Mouse (Mus musculus) layer of hippocampus, postnatal 10 days (tissue): ENCODE results near the gene Ivd. TPM values are rescaled to one million over a fixed set of nuclear protein-coding genes. Genes with fewer than 3 reads are reported as not detected.
A peak's percentile ranks its signal among the peaks of the same experiment; 100 is the strongest.

Source experiments
- DNase-seq, 2 experiments: peaks; one replicate each; pipeline ENCODE4 v3.0.0; 2021; ENCODE audit warnings: low spot score in 2 of 2
- total RNA-seq, 2 experiments: library from RNA; stranded (reverse); gene quantifications; 2 replicates each; pipeline ENCODE4 v1.2.3; 2021

The Ivd gene
- total RNA-seq, 2 experiments from 2014 or later = 76.5 to 102 TPM

DNA sequence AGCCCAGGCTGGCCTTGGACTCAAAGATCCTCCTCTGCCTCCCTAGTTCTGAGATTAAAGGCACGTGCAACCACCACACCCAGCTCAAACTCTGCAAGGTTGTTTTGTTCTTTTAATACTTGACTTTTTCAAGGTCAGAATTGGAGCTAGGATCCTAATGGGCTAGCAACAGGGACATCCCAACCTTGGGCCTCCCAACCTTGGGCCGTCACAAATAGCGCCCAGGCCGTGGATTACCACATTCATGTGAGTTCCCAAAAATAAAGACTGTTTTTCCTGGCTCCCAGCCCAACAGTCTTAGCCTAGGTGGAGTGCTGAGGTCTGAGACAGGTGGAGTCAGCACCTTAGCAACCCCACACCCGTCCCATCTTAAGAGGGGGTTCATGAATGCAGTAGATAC lies 20.2 kb downstream of the Ivd start:
- no peak for DNase-seq

DNA sequence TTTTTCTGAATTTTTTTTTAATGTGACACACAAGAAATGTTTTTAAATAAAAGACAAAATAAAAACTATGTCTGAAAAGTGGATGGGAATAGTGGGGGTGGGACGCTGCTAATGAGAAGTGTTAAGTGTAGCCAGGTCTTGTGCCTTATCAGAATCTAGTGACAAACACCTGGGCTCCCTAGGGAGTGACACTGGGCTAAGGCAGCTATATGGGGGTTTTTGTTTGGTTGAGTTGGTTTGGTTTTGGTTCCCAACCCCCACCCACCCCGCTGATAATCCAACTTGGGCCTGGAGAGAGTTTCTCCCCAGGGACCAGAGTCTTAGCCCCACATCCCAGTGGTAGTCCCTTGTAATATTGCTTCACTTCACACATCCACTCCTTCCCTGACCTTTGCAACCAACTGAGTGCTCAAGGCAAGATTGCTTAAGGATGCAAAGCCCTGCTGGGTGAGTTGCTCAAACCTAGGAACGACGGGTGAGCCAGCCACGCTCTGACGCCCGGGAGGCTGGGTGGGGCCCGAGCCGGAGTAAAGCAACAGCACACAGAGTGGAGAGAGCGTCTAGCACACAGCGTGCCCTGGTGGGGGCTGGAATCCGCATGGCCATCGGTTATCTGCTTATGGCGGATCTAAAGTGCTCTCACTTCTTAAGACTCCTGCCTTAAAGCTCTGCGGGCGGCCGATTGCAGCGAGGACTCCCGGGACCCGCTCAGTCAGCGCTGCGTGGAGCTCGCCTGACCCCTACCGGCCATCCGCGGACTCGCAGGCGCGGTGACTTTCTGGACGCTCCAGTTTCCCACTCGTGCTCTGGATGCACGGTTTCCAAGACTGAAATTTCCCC lies 21.3 kb downstream of the Ivd start:
- peak; percentile 94 to 95 for DNase-seq

DNA sequence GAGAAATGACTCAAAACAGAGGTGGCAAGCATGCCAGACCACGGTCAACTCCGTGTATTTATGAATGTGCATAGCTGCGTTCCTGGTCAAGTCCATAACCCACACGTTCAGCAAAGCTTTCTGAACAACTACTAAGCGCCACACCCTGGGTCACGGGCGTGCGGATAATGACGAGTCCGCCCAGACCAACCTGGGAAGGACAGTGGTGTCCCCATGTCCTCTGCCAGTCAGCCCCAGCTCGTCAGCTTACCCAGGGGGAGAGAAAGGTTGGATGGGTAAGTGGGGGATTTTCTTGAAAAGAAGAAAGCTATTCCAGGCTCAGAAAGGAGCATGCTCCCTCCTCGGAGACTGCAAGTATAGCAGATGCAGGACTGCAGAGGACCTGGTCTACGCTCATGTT lies 25.7 kb downstream of the Ivd start:
- no peak for DNase-seq

DNA sequence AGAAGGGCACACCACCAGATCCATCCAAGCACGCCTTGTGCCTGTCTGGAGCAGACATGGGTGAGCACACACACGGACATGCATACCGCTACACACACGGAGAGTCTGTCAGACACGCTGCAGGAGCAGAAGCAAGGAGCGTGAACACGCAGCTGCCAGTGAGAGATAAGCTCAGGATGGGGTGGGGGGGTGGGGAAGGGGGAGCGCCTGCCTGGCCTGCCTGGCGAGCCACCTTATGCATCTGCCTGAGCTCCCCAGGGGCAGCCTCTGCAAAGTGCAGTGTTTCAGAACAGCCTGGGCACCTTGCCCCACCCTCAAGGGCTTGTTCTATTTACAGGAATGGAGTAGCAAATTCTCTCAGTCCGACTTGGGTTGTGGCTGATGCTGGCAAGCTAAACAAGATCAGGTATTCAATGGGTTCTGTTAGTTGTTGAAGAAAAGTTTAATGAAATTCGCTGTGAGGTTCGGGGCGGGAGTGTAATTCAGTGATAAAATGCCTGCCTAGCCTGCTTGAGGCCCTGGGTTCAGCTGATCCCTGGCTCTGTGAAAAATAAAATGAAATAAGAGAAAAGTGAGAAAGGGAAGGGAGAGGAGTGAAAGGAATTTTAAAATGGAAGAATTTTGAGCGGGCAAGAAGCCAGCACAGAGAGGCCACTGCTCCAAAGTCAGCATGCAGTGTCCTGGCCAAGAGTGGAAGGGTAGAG lies 26.2 kb downstream of the Ivd start:
- DNase-seq = no peak

DNA sequence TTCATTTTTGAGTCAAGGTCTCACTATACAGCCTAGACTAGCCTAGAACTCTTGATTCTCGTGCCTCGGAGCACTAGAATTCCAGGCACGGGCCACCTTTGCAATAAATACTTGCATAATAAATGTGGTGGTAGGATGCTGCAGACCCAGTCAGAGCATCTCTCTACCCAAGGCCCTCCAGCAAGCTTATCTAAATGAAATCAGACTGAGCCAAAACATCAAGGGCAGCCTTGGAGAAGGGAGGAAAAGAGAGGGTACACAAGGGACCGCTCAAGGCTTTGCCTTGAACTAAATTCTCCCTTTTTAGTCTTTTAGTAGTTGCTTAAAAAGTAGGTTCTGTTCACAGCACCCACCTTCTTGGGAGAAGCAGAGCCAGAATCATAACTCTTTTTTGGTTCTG lies 29.4 kb downstream of the Ivd start:
- no peak for DNase-seq

DNA sequence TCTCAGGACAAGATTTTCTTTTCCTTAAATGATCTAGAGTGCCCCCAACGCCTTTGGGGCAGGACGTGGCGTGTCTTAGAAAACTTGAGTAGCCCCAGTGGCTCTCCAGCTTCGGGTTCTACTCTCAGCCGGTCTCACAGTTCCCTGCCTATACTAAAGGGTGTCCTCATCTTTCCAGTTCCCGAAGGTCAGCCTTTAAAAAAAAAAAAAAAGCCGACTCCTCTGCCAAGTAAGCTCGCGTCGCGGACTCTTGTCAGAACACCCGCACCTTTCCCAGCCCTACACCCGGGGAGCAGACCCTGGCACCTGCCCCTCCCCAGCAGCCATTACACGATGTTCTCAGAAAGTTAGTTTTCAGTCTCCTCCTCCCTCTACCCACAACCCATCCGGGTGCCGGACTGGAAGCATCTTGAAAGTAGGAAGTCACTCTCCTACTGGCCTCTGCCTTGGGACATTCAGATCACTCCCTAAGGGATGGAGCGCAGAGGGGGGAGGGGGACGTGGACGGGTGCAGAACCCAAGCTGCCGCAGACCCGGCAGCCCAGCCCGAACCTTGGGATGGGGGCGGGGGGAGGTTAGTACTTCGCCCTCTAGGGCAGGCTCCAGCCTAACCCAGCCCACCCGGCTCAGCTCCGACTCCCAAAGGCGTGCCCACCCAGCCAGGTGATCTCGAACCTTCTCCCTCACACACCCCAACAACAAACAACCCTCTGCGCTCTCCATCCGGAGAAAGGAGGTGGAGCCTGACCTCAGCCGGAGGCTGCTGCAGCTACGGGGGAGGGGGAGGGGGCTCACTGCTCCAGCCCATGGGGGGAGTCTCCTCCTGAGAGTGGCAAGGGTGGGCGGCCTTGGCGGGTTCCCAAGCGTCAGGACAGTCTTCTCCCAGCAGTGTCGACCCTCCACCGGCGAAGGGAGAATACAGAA lies 34.5 kb downstream of the Ivd start:
- peak; percentile 28 to 41 for DNase-seq

DNA sequence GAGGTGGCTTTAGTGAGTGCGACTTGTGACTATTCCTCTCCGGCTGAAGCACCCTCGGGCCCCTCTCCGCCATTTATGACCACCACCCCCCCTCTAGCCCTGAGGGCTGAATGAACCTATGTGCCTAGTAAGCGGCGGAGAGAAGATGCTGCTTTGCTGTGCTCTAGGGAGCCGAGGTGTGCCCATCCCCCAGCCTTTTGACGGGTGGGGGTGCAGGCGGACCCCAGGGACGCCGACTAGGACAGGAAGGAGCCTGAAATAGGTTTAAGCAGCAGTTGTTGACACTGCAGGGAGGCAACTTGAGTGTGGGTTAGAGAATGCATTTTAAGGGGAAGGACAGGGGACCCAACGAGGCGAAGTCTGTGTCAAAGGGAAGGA lies 35.1 kb downstream of the Ivd start:
- no peak for DNase-seq

DNA sequence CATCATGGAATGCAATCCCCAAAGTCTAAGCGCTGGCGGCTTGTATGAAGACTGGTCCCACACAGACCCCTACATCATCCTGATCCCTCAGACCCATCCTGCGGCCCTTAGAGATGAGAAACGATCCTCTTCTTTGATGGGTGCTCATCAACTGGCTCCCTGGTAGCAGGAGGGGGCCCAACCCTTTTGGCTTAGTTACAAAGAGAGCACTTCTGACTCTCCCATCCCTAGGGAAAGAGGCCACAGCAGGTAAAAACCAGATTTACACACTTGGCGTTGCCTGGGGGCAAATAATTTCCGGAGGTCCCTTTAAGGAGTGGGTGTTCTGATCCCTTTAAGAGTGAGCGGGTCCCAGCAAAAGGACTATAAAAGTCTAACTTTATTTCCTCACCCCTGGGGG lies 35.6 kb downstream of the Ivd start:
- DNase-seq = no peak

DNA sequence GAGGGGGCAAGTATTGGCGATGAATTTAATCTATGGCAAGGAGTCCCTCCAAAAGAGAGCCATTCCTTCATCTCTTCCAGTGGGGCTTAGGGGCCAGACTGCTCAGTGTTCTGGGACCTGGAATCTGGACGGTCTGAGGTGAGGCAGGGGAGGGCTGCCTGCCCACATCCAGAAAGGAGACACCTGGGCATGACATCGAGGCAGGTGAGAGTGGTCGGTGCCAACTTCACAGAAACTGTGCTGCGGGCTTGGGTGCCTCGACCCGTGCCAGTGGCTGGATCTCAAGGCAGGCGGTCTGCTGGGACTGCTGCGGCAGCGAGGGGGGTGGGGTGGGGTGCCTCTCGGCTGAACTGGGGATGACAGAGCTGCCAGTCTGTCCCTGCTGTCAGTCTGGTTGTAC lies 36.1 kb downstream of the Ivd start:
- DNase-seq = no peak

DNA sequence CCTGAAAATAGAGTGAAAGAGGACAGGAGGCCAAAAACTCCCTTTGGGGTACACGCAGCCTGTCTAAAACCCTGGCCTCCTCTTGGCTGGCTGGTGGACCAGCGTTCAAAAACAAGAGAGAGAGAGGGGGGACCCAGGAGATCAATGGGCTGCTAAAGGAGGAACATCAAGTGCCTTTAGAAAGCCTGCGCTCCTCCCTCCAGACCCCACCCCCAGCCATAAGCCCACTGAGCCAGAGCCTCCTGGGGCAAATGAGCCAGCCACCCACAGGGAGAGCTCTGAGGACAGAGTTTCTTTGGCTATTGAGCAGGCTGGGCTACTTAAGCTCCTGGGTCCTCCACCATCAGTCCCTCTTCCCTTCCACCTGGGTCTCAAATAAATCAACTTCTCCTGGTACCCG lies 37.0 kb downstream of the Ivd start:
- no peak for DNase-seq

DNA sequence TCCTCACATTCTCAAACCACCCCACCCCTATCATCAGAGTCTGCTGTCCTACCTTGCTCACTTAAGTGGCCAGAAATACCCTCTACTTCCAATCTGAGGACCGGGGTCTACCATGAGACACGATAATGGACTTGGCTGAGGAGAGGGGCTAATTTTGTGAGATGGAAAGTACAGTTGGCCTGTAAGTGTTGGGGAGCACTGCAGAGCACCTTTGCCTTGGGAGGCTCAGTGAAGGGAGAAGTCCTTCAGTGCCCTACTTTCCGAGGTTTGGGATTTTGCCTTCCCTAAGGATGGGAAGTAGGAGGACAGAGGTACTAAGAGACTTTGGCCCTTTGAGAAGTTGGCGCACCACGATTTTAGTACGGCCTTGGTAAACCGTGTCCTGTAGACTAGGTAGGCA lies 37.6 kb downstream of the Ivd start:
- no peak for DNase-seq

DNA sequence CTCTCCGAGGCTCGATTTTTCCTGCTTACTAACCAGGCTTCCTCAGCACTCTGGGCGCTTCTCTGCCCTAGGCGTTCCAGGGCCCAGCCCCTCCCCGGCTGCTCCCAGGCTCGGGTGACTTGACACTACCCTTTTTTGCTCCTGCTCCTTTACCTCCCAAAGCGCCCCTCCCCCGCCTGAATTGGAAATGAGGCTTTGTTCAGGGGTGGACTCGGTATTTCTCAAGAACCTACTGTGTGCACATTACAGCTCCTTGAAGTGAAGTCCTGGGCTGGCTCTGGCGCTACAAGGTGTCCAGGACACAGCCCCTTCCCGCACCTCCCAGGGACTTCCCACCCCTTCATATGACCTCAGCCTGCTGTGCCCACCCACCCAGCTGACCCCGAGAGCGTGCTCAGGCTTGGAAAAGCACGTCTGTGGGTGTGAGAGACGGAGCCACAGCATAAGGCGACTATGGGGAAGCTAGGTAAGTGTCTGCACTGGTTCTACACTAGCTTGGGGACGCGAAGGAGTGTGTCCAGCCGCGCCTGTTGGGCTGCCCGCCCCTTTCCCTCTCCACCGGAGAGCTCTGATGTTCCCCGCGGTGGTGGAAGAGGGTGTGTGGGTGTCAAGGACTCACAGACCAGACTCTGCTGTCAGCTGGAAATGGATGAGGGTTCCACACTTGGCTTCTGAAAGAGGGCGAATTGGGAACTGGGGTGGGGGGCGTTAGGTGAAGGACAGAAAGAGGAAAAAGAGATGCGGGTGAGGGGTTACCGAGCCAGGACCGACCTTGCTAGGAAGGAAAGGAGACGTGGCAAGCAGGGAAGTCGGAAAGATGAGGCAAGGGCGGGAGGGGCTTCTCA lies 38.4 kb downstream of the Ivd start, which contains the start of gene Bahd1:
Gene Bahd1 (plus strand): TSS at position 397 of the 845 bp plus-strand sequence.
- peak in 1 of 2 experiments; percentile 32 for DNase-seq

DNA sequence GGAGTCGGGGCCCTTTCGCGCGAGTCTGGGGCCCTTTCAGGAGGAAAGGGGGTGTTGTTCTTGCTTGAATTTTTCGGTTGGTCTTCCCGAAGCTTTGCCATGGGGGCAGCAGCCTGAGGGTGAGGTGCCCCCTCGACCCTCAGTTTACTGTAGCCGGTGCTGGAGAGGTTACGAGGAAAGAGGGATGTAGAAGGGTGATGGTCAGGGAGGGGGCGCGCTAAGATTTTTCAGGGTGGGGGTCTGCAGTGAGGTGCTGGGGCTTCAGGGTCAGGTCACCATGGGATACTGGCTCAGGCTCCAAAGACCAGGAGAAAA lies 39.0 kb downstream of the Ivd start:
- no peak for DNase-seq

DNA sequence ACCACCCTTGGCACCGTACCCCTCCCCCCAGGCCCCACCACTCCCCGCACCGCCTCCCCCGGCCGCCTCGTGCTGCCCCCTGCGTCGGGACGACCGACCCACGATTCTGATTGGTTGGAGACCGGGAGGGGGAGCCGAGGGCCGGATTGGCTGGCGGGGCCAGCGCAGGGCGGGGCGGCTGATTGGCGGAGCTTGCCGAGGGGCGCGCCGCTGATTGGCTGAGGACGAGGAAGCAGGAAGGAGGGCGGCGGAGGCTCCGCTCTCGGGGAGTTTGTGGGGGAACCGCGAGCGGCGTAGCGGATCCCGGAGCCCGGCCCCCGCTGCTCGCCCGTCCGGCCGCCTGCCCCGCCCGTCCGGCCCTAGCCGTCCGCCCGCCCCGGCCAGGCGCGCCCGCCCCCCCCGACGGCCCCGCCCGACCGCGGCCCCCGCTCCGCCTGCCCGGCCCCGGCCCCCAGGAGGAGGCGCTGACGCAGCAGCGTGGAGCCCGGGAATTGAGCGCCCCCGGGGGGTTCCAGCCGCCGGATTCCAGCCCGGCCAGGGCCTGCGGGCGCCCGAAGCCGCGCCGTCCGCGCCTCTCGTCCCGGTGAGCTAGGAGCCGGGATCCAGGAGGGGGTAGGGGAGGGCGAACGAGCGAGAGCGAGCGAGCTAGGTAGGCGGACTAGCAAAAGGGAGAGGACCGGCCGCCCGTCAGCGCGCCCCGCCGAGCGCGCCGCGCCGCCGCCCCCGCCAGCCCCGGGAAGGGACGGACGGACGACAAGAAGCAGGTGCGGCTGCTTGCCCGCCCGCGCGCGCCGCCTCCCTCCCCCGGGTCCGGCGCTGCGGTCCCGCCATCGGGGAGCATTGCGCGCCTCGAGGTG lies 39.6 kb downstream of the Ivd start:
- peak; percentile 97 to 99 for DNase-seq

DNA sequence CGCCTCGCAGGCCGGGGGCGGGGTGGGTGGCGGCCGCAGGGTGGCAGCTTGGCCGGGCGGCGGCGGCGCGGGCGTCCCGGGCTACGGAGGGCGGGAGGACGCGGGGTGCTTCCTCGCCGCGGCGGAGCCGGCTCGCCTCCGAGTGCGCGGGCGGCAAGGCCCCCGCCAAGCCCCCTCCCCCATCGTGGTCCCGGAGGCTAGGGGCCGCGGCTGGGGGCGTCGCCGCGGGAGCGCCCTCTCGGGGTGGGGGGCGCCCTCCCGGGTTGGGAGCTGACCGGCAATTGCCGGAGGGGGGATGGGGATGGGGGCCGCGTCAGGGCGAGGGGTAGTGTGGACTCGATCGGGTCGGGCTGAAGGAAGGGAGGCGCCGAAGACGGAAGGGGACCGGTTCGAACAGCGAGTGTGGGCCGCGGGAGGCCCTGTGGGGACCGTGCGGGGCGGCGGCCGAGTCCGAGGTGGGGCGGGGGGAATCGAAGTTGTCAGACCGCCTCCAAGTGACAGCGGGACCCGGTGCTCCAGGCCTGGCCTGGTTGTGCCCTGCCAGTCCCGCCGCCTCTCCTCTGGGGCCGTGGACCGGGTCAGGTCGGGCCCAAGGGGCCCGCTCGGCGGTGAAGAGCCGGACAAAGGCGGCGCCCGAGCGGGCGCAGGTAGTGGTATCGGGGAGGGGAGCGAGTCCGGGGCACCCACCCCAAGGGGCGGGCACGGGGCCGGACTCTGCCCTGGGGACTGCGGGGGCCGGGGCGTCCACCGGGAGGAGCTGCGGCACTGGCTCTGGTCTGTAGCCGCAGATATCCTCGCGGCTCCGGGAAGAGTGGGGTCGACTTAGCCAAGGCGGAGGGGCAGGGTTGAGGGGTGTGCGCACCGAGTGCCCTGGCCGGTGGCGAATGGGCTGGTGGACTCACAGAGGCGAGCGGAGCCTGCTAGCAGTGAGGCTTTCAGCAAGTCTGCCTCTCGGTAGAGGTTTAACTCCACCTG lies 40.6 kb downstream of the Ivd start:
- peak; percentile 55 to 61 for DNase-seq

DNA sequence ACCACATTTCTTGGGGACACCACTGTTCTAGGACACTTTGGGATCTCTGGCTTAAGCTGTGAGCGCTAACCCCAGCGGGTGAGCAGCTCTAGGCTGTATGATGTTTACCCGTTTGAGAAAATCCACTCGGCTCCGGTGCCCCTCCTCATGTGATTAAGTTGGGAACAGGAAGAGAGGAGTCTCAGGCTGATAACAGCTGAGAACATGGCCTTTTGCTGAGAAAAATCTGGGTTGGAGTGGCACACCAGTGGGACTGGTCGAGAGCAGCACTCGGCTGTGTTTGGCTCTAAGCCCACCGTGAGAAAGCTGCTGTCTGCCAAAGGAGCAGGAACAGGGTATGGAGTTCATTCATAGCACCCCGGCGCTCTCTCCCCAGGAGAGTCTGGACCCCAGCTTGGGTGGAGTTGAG lies 41.6 kb downstream of the Ivd start:
- no peak for DNase-seq

DNA sequence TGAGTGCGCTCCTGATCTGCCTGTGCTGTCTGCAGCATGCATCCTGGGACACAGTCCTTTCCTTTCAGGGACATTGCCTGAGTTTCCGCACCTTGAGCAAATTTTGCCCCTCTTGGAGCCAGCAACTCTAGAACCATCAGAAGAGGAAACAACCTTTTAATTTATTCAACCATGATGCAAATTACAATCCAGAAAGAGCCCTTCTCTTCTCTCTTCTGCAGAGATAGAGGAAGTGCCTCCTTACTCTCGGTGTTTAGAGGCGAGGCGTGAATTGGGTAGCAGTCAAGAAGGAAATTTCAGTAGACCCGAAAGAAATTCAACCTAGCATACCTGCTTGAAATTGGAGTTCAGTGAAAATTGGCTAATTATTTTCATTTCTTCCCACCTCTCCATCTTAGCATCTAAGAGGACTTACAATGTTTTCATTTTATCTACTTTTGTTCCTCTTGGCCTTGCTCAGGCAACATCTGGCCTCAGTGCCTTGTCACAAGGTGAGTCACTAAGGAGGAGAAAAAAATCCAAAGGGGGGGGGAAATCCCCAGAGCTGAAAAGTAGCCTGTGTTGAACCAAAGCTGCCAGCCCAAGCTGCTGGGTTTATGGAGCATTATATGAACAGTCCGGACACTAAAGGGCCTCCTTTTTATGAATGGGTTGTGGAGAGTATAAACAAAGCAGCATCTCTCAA lies 43.8 kb downstream of the Ivd start:
- no peak for DNase-seq

DNA sequence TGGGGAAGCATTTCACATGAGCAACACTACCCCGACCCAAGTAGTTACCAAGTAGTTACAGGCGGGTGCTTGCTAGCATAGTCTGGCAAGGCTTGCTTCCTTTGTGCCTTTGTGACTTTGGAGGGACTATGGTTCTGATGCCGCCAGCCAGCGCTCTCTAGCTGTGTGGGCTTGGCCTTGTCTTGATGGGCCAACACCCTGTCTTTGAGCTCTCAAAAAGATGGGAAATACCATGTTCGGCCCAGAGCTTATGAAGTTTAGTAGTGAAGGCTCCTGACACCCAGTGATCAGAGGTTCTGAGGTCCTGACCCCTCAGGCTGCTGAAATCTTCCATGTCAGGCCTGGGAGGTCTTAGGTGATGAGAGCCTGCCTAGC lies 44.4 kb downstream of the Ivd start:
- DNase-seq = no peak
